Mouse (Mus musculus): ENCODE data around the gene Tnfsfm13. TPM values are rescaled to one million over a fixed set of nuclear protein-coding genes. Genes with fewer than 3 reads are reported as not detected.

The Tnfsfm13 gene
- polyA plus RNA-seq, 1 experiment = 12.7 TPM

DNA sequence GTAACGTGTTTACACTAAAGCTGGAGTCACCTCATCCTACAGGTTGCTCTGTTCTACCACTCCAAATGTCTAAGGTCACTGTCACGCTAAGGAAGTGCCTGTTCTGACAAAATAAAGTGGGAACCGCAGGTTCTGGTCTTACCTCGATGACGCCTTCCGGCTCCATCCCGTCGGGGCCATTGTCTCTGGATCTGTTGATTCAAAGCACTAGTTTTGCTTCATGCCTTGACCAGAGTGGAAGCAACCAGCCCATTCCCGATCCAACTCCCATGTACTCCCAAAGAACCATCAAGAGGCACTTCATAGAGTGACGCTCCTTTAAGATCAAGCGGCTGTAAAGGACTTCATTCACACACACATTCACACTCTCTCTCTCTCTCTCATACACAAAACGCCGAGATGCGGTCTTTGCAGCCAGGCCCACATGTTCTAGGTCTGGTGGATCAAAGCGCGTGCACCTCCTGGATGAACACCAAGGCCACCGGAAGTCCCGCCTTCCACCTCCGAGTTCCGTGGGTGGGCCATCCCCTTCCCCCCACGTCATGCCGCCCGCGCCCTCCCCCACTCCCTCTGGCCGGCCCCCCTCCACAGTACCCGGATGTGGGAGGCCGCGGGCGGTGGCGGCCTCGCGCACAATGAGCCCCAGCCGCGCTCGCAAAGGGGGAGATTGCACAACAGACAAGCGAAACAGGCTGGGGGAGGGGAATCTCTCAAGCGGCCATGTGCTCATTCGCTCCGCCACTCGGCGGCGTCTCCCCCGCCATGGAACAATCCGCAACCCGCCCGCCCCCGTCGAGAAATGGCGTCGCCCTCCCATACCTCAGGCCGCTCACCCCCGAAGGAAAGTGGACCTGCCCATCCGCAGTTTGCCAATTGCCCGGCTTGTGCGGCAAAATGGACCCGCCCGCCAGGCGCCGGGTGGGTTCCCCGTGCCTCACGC, 24.8 kb downstream of the Tnfsfm13 start:
- TF ChIP-seq CTCF (IDR thresholded peaks at IDR 0.05; ENCODE audit: insufficient read depth, low read length) = no peak
- peak; percentile 48 for TF ChIP-seq POLR2A (IDR thresholded peaks at IDR 0.05; ENCODE audit: borderline replicate concordance, extremely low read depth, low read depth, low read length)

DNA sequence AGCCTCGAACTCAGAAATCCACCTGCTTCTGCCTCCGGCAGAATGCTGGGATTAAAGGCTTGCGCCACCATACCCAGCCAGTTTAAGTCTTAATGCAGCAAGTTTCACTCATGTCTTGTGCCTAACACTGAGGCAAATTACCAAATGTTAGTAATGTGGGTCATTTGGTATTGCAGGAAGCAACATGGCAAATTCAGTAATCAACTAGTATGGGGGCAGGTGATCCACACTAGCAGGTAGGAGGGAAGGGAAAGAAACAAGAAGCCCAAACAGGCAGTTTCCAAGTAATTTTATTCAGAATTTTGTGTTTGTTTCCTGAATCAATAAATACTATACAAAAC, 29.3 kb downstream of the Tnfsfm13 start:
- no peak for DNase-seq
- Histone ChIP-seq H3K4me1 (ENCODE audit: control insufficient read depth, insufficient read depth, low read length) (peaks cover 13% of the 10 kb centered on the region), H3K4me3 (replicated peaks; ENCODE audit: extremely low read depth, low read depth, low read length) (no peak overlapping the region)
- 85% methylated on average over 3 of the region's 3 CpGs for WGBS
- no peak for TF ChIP-seq POLR2A (IDR thresholded peaks at IDR 0.05; ENCODE audit: borderline replicate concordance, extremely low read depth, low read depth, low read length)
- no peak for TF ChIP-seq CTCF (IDR thresholded peaks at IDR 0.05; ENCODE audit: insufficient read depth, low read length)

More for the DNA sequence above, 24.8 kb downstream of the Tnfsfm13 start:
- Histone ChIP-seq H3K4me3 (replicated peaks; ENCODE audit: extremely low read depth, low read depth, low read length) (peak overlapping the region; percentile 94), H3K4me1 (ENCODE audit: control insufficient read depth, insufficient read depth, low read length) (peaks cover 8% of the 10 kb centered on the region; the same call in 1 of the 2 replicates)
- DNase-seq = peak; percentile 91
- WGBS = 1% methylated on average over 60 of the region's 61 CpGs

- 37% methylated on average over 7 of the region's 7 CpGs for WGBS
- peak within 1 kb of the TSS; percentile 4 for H3K4me3 ChIP-seq (replicated peaks; ENCODE audit: extremely low read depth, low read depth, low read length)
These were observed 29.8 kb downstream of the Tnfsfm13 start, which contains the start of gene Cd68 for GRCm38 (mm10) chr11:69665961-69666664. Gene Cd68, minus strand, starts transcription at chr11:69666153.

DNA sequence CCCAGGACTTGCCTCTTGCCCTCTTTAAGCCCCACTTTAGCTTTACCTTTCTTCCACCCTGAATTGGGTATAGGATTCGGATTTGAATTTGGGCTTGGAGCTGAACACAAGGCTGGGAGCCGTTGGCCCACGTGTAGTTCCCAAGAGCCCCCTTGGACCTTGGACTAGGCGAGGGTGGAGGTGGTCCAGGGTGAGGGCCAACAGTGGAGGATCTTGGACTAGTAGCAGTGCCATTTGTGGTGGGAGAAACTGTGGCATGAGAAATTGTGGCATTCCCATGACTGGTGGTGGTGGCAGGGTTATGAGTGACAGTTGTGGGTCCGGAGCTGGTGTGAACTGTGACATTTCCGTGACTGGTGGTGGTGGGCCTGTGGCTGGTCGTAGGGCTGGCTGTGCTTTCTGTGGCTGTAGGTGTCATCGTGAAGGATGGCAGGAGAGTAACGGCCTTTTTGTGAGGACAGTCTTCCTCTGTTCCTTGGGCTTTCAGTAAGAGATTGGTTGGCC, 30.4 kb downstream of the Tnfsfm13 start:
- DNase-seq = no peak
- peak overlapping the region; percentile 4 for H3K4me3 ChIP-seq (replicated peaks; ENCODE audit: extremely low read depth, low read depth, low read length)
- WGBS = 64% methylated on average over 9 of the region's 9 CpGs
- no peak for TF ChIP-seq CTCF (IDR thresholded peaks at IDR 0.05; ENCODE audit: insufficient read depth, low read length)
- H3K4me1 ChIP-seq (ENCODE audit: control insufficient read depth, insufficient read depth, low read length) = peaks cover 9% of the 10 kb centered on the region

More at GRCm38 (mm10) chr11:69665961-69666664, 29.8 kb downstream of the Tnfsfm13 start, which contains the start of gene Cd68:
- no peak for DNase-seq
- H3K4me1 ChIP-seq (ENCODE audit: control insufficient read depth, insufficient read depth, low read length) = peaks cover 13% of the 10 kb centered on the region
- no peak for TF ChIP-seq POLR2A (IDR thresholded peaks at IDR 0.05; ENCODE audit: borderline replicate concordance, extremely low read depth, low read depth, low read length)
- TF ChIP-seq CTCF (IDR thresholded peaks at IDR 0.05; ENCODE audit: insufficient read depth, low read length) = no peak

DNA sequence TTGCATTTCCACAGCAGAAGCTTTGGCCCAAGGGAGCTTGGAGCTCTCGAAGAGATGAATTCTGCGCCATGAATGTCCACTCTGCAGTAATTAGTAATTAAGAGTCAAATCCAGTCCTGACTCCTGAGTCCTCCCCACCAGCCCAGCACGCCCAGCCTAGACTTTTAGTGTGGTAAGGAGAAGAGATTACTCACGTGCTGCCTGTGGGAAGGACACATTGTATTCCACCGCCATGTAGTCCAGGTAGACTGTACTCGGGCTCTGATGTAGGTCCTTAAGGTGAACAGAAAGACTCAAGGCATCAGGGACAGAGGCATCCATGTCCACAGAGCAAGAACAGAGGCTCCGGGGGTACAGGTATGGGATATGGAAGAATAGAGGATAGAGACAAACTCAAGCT, 31.1 kb downstream of the Tnfsfm13 start:
- TF ChIP-seq POLR2A (IDR thresholded peaks at IDR 0.05; ENCODE audit: borderline replicate concordance, extremely low read depth, low read depth, low read length) (no peak), CTCF (IDR thresholded peaks at IDR 0.05; ENCODE audit: insufficient read depth, low read length) (no peak)
- DNase-seq = no peak
- no peak overlapping the region for H3K4me3 ChIP-seq (replicated peaks; ENCODE audit: extremely low read depth, low read depth, low read length)
- H3K4me1 ChIP-seq (ENCODE audit: control insufficient read depth, insufficient read depth, low read length) = peaks cover 7% of the 10 kb centered on the region
- WGBS = 87% methylated on average over 7 of the region's 7 CpGs

DNA sequence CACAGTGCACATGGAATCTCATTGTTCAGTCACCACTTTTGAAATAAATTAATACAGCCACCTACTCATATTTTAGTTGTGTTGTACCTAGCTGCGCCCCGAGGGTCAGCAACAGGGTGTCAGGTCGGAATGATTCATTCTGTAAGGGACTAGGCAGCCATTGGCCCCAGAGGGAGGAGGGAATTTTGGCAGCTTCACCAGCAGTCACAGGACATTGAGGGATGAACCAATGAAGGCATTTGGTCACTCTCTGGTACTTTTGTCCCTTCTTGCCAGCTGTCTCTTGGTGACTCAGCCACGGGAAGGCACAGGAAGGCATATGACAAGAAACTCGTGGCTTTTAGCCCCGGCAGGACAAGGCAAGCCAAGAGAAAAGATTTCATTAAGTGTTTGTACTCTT, 32.1 kb downstream of the Tnfsfm13 start:
- Histone ChIP-seq H3K4me1 (ENCODE audit: control insufficient read depth, insufficient read depth, low read length) (peaks cover 4% of the 10 kb centered on the region), H3K4me3 (replicated peaks; ENCODE audit: extremely low read depth, low read depth, low read length) (no peak overlapping the region)
- 69% methylated on average over 6 of the region's 6 CpGs for WGBS
- TF ChIP-seq CTCF (IDR thresholded peaks at IDR 0.05; ENCODE audit: insufficient read depth, low read length) = no peak
- no peak for TF ChIP-seq POLR2A (IDR thresholded peaks at IDR 0.05; ENCODE audit: borderline replicate concordance, extremely low read depth, low read depth, low read length)
- DNase-seq = no peak

DNA sequence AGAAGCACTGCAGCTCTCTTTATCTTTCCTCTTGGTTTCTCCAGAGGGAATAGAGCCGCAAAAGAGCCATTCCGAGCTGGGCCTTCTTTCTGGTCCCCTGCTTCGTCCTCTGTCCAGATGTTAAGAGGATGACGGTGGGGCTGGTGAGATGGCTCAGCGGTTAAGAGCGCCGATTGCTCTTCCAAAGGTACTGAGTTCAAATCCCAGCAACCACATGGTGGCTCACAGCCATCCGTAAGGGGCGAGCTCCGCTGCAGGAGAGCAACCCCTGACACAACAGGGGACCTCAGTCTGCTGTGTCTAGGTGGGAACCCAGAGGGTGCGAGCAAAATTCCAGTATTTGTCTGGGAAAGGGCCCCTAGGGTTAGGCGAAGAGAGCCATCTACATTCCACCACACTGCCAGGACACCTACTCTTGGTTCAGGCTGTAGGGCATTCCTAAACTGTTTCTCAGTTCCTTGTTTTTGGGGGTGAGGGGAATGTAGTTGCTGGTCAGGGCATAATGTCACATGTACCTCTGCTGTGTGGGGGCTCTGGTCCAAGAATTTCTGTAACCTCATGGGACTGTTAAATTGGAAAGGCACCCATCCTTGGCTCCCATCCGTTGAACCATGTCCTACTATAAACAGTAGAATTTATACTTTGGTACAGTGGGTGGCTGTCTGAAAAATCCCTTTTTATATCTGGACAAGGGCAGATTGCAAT, 32.8 kb downstream of the Tnfsfm13 start:
- peaks cover 4% of the 10 kb centered on the region for H3K4me1 ChIP-seq (ENCODE audit: control insufficient read depth, insufficient read depth, low read length)
- TF ChIP-seq POLR2A (IDR thresholded peaks at IDR 0.05; ENCODE audit: borderline replicate concordance, extremely low read depth, low read depth, low read length) = no peak
- TF ChIP-seq CTCF (IDR thresholded peaks at IDR 0.05; ENCODE audit: insufficient read depth, low read length) = no peak
- DNase-seq = no peak
- 62% methylated on average over 13 of the region's 13 CpGs for WGBS
- peak overlapping the region; percentile 96 for H3K4me3 ChIP-seq (replicated peaks; ENCODE audit: extremely low read depth, low read depth, low read length)

DNA sequence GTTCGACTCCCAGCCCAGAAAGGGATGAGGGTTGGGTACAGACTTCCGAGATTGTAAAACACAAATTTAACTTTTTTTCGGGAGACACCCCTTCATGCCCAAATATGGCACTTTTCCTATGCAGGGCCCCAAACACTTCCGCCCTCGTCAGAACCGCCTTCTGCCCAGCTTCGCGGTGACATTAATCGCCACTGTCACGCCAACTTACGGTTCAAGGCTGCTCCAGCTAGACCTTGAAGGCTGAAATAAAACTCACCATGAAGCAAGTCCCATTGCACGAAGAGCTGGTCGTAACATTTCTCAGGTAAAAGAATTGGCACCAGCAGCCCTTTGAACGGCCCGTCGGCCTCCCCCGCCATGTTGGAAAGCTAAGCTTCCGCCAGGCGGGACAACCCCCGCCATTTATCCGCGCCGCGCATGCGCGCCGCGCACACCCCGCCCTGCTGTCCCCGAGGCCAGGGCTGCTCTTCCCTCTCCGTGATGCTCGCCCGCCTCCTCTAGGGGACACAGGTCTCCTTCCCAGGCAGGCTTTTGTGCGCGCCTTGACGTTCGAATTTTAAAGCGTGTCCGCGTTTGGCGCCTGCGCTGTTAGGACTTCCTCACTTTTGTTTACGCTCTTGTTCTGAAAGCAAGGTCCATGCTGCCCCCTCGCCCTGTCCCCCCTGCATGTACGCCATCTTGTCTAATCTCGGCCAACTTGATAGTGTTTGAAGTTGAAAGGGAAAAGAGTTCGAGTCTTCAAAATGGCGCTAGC, 33.5 kb downstream of the Tnfsfm13 start, which contains the start of gene Mpdu1:
TSS of gene Mpdu1 (minus strand) at position 430 of the 754 bp plus-strand sequence.
- peak within 1 kb of the TSS; percentile 96 for H3K4me3 ChIP-seq (replicated peaks; ENCODE audit: extremely low read depth, low read depth, low read length)
- under 1% methylated on average over 48 of the region's 48 CpGs for WGBS
- H3K4me1 ChIP-seq (ENCODE audit: control insufficient read depth, insufficient read depth, low read length) = peaks cover 4% of the 10 kb centered on the region
- TF ChIP-seq CTCF (IDR thresholded peaks at IDR 0.05; ENCODE audit: insufficient read depth, low read length) = 0 out of 2 replicates have a peak, but pooled peaks have one; percentile 23
- TF ChIP-seq POLR2A (IDR thresholded peaks at IDR 0.05; ENCODE audit: borderline replicate concordance, extremely low read depth, low read depth, low read length) = peak; percentile 92
- DNase-seq = peak; percentile 92

Data from lung, adult 2 months (tissue).